Mouse (Mus musculus): ENCODE data around the gene Sumf1.
A peak's percentile ranks its signal among the peaks of the same experiment; 100 is the strongest.

The Sumf1 gene

GRCm38 (mm10) chr6:108184847-108185684 is at the start of gene Sumf1:
Gene Sumf1, minus strand, starts transcription at chr6:108185582.
- peak; percentile 90 to 95 for DNase-seq

GRCm38 (mm10) chr6:108234536-108234935 is 49.2 kb upstream of the Sumf1 start:
- peak; percentile 75 to 78 for DNase-seq

- DNase-seq, result peak in 1 of 2 experiments; percentile 67
Observed at GRCm38 (mm10) chr6:108233070-108233469, 47.7 kb upstream of the Sumf1 start.

DNA sequence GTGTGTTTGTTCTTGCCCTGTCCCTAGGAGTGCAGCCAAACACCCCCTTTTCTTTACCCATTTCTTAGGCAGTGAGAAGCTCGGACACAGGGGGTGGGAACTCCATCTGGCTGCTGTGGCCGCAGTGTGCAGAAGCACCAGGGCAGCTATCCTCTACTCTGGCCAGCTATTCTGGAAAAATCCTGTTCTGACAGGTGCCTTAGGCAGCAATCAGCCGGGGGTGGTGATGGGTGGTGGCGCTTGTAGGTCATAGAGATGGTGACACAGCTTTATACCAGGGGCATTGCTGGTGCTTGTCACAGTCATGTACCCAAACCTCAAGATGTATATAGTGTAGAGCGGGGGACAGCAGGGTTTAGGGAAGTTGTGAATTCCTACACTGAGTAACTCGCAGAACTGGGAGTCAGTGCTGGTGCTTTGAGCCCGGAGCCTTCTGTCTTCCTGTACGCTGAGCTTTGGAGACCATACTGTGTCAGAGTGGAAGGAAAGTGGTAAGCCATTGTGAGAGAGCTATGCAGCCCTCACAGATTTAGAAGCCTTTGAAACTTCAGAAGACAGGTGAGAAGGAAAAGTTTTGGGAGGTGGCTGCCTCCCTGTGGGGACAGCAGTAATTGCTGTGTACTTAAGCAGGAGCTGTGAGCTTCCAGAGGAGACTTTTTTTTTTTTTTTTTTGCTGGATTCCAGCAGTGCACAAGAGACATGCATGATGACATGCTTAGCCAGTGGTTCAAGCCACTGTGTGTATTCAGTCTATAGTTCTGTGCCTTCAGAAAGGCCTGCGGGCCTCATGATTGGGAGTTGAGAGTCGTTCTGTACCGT is 46.7 kb upstream of the Sumf1 start:
- no peak for DNase-seq

GRCm38 (mm10) chr6:108230608-108231007 is 45.2 kb upstream of the Sumf1 start:
- DNase-seq, result no peak

- no peak for DNase-seq
Observed at GRCm38 (mm10) chr6:108228601-108229000, 43.2 kb upstream of the Sumf1 start.

DNA sequence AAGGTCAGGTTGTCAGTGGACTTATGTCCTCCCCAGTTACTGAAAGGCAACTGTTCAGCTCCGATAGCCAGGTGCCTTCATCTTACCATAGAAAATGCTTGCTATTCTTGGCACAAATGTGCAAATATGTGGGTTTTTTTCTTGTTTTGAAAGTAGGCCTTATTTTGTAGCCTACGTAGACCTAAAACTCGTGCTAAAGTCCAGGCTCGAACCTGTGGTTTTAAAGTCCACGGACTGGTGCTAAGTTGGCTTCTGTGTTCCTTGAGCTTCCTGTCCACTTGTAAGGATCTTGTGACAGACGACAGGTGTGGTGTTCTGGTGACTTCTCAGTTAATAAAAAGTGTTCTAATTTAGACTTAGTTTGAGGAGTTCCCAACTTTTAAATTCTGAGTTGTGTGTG is 42.7 kb upstream of the Sumf1 start:
- peak; percentile 60 to 76 for DNase-seq

GRCm38 (mm10) chr6:108227461-108227860 is 42.1 kb upstream of the Sumf1 start:
- no peak for DNase-seq

- DNase-seq, result no peak
Observed at GRCm38 (mm10) chr6:108226230-108226629, 40.8 kb upstream of the Sumf1 start.

GRCm38 (mm10) chr6:108225027-108225426 is 39.6 kb upstream of the Sumf1 start:
- no peak for DNase-seq

- no peak for DNase-seq
Observed at GRCm38 (mm10) chr6:108224361-108224760, 39.0 kb upstream of the Sumf1 start.

GRCm38 (mm10) chr6:108222875-108223274 is 37.5 kb upstream of the Sumf1 start:
- DNase-seq, result no peak

GRCm38 (mm10) chr6:108222435-108222834 is 37.1 kb upstream of the Sumf1 start:
- no peak for DNase-seq

DNA sequence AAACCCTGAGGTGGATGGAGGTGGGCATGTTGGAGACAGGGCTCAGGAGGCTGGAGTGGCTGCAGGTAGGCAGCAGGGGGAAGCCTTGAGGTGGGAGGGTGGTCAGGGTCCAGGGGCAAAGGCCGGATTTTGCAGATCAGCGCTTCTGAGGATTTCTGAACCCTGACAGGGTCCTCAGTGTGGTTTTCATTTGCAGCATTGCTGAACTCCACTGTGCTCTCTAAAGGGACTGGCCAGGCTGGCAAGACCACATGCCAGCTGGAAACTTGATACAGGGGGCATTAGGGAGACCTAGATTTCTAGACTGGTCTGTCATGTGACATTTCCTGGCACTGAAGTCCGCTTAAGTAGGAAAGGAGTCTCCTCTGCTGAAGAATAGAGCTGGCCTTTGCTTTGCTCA is 32.6 kb upstream of the Sumf1 start:
- DNase-seq, result peak; percentile 47 to 63

- DNase-seq, result peak in 1 of 2 experiments; percentile 61
Observed at GRCm38 (mm10) chr6:108216832-108217231, 31.4 kb upstream of the Sumf1 start.

GRCm38 (mm10) chr6:108216091-108216490 is 30.7 kb upstream of the Sumf1 start:
- peak; percentile 70 to 76 for DNase-seq

DNA sequence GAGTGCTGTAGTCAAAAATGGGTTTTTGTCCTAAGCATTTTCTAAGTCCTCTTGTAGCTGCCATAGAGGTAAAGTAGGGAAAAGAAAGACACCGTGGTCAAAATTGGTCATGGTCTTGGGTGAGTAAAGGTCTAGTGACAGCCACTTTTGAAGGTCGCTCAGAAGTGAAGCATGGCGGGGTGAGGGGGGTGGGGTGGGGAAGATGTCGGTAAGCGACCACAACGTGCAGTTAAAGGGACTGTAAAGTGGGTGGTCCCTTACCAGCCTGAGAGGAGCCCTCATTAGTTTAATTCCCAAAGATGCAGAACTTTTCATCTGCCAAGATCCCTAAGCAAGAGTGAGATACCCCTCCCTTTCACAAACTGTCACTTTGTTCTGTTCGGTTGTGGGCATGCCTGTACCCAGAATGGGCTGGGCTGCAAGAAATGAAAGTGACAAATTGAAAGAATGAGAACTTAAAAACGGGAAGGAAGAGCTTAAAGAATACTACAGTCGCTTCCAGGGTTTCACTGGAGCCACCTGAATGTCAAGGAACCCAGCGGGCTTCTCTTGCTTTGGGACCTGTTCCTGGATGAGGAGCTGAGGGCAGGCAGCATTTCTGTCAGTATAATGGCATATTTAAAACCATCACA is 29.0 kb upstream of the Sumf1 start:
- DNase-seq, result no peak

DNA sequence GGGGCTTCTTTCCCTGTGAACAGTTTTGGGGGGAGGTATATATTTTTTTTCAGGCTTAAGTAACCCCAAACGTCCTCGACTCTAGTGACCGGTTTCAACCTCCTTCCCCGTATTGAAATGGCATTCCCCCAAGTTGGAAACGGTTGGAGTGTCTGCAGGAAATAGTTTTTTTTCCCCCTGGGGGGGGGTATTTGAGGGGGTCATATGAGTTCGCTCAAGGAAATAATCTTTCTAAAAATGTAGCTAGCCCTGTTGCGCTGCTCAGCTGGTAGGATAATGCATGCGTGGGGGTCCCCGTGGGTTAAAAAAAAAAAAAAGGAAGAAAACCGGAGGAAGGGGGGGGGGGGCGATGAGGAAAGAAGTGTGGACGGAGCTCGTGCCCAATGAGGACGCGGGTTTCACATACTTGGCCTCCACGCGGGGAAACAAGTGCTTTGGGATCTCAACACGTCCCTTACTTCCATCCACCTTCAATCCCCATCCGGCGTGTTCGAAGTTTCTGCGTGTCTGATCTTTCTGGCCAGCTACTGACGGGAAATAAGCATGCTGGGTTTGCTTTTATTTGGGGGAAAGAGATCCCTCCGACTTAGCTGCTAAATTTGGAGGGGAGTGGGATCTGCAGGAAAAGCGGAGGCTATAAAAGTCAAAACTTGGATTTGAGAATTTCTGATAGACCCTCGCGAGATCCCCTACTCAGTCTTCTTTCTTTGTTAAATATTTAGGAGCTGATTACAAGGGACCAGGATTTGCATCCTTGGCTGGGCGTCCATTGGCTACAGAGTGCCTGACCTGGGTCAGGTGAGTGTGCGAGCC is 28.3 kb upstream of the Sumf1 start:
- DNase-seq, result peak in 1 of 2 experiments; percentile 50

DNA sequence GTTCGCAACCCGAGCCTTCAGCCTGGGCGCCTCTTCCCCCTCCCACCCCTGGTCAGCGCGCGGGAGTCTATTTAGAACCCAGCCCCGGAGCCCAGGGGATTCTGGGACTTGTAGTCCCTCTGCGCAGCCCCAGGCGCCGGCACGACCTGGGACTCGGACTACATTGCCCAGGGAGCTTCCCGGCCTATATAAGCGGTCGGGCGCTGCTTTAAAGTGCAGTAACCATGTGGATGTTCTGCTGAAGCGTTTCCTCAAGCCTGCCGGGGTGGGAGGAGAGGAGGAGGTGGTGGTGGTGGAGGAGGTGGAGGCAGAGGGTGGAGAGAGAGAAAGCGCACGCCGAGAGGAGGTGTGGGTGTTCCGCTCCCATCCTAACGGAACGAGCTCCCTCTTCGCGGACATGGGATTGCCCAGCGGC is 27.5 kb upstream of the Sumf1 start, which contains the start of gene Itpr1:
Itpr1 (plus strand) TSS at position 216 of the 415 bp plus-strand sequence.
- DNase-seq, result peak; percentile 99

GRCm38 (mm10) chr6:108211896-108212880 is 26.8 kb upstream of the Sumf1 start:
- DNase-seq, result no peak
